Comparison of ENCODE assay signal across 9 mouse cellular contexts in genomic region chr11:97817379-97817778, GRCm38 (mm10). TPM values are rescaled to one million over a fixed set of nuclear protein-coding genes. Genes with fewer than 3 reads are reported as not detected.
DNase-seq lines count a peak whose midpoint lies in the region; ATAC-seq lines count a peak whose summit lies in the region.
"Had no signal": no experiment of that assay in that cellular context is flagged by ENCODE, and none has a peak within 500 bp of the region (broad histone marks: within the 10 kb centered on the region; RNA-seq: fewer than 3 reads in every experiment).

No protein-coding gene starts in this region.

- no peak overlapping the region; the same call in 1 of the 2 replicates for H3K9ac ChIP-seq in heart, embryonic 14.5 days (ENCODE audit: low read length)

- WGBS in heart, embryonic 14.5 days: 28% methylated on average over 5 of the region's 5 CpGs

- H3K4me2 ChIP-seq in heart, embryonic 14.5 days (ENCODE audit: low read length): no peak overlapping the region

- H3K27me3 ChIP-seq in heart, embryonic 14.5 days (ENCODE audit: control insufficient read depth, insufficient read depth, low read length): no peaks in the 10 kb centered on the region

- peak overlapping the region; percentile 43 to 55; a peak in 2 of 4 replicates for H3K27ac ChIP-seq in heart, embryonic 14.5 days (replicated peaks in 1 of 2; ENCODE audit: control insufficient read depth in 1 of 2, insufficient read depth in 1 of 2, low read depth in 2 of 2, low read length in 2 of 2)

- H3K4me1 ChIP-seq in heart, embryonic 14.5 days (ENCODE audit: control insufficient read depth in 2 of 2, insufficient read depth in 2 of 2, low read length in 2 of 2): peaks cover 57 to 77% of the 10 kb centered on the region in 2 experiments

- peaks cover 54% of the 10 kb centered on the region for H3K36me3 ChIP-seq in heart, embryonic 14.5 days (ENCODE audit: control insufficient read depth, insufficient read depth, low read length)

- intact Hi-C loops in gastrocnemius, postnatal 14 days (cut with DNase I; ENCODE audit: low total_unique reads): no loop called here
- intact Hi-C loops in gastrocnemius, postnatal 36 days (cut with DNase I): no loop called here

- no peaks in the 10 kb centered on the region for H3K9me3 ChIP-seq in heart, embryonic 14.5 days (ENCODE audit: control insufficient read depth, low read length)

- DNase-seq in gastrocnemius, postnatal 25 days: peak; percentile 40
- no peak for DNase-seq in gastrocnemius, postnatal 14 days
- DNase-seq in ES-CJ7 (ENCODE audit: low read depth, low spot score): peak; percentile 63
- DNase-seq in liver: peak; percentile 58
- DNase-seq in B cell, adult 2 months: no peak
- no peak for DNase-seq in gastrocnemius, postnatal 36 days
- DNase-seq in frontal cortex, postnatal 14 days (ENCODE audit: low spot score in 2 of 2): no peak

- ATAC-seq in heart, embryonic 14.5 days (ENCODE audit: insufficient number of reproducible peaks, insufficient read depth, low FRiP score, low read depth): no peak

- H3K4me3 ChIP-seq in heart, embryonic 14.5 days (ENCODE audit: control insufficient read depth in 1 of 2, insufficient read depth in 1 of 2, low read depth in 1 of 2, low read length in 2 of 2): no peak overlapping the region
- H3K4me3 ChIP-seq: erythroblast, embryonic 14.5 days had no signal

RNA-seq across cellular contexts. Expression of gene Lasp1, which starts 18.6 kb away (rescaled TPM):
- total RNA-seq in gastrocnemius, postnatal 25 days (2021): 10 to 100 TPM; 18.3 to 21.9 TPM
- 10 to 100 TPM; 29.9 to 39.5 TPM for total RNA-seq in gastrocnemius, postnatal 14 days (2021)
- 26.5 and 28.1 TPM in 2 replicates for polyA plus RNA-seq in heart, embryonic 14.5 days (2014; fragmentation: Nextera tagmentation; extraction: Ambion mirVana)
- total RNA-seq in gastrocnemius, postnatal 36 days (2021): 10 to 100 TPM; 14.2 to 15.4 TPM

RNA-seq across cellular contexts. Expression of gene B230217C12Rik, which starts 23.2 kb away (rescaled TPM):
- under 1 TPM; 0.48 to 0.67 TPM for total RNA-seq in gastrocnemius, postnatal 25 days (2021)
- total RNA-seq in gastrocnemius, postnatal 14 days (2021): 1 to 10 TPM in 1 of 2 experiments, under 1 TPM in 1; 0.84 to 1.5 TPM
- polyA plus RNA-seq in heart, embryonic 14.5 days (2014; fragmentation: Nextera tagmentation; extraction: Ambion mirVana): 4.2 and 5.5 TPM in 2 replicates
- total RNA-seq in gastrocnemius, postnatal 36 days (2021): under 1 TPM; 0.31 to 0.64 TPM
- polyA plus RNA-seq: erythroblast, embryonic 14.5 days had no signal

RNA-seq across cellular contexts. Expression of gene Rpl23, which starts 35.1 kb away (rescaled TPM):
- total RNA-seq in gastrocnemius, postnatal 25 days (2021): 100 to 1,000 TPM; 379 to 436 TPM
- 100 to 1,000 TPM; 607 to 676 TPM for total RNA-seq in gastrocnemius, postnatal 14 days (2021)
- 499 and 536 TPM in 2 replicates for polyA plus RNA-seq in heart, embryonic 14.5 days (2014; fragmentation: Nextera tagmentation; extraction: Ambion mirVana)
- 100 to 1,000 TPM; 349 to 430 TPM for total RNA-seq in gastrocnemius, postnatal 36 days (2021)

RNA-seq across cellular contexts. Expression of gene 1700001P01Rik, which starts 41.7 kb away (rescaled TPM):
- total RNA-seq in gastrocnemius, postnatal 25 days (2021): not detected
- total RNA-seq in gastrocnemius, postnatal 14 days (2021): not detected
- polyA plus RNA-seq in heart, embryonic 14.5 days (2014; fragmentation: Nextera tagmentation; extraction: Ambion mirVana): not detected in 2 replicates
- not detected for total RNA-seq in gastrocnemius, postnatal 36 days (2021)
- polyA plus RNA-seq: erythroblast, embryonic 14.5 days had no signal

RNA-seq across cellular contexts. Expression of gene Cwc25, which starts 51.0 kb away (rescaled TPM):
- total RNA-seq in gastrocnemius, postnatal 25 days (2021): 1 to 10 TPM; 4.9 to 6.4 TPM
- total RNA-seq in gastrocnemius, postnatal 14 days (2021): 1 to 10 TPM; 6.0 to 6.7 TPM
- 9.0 and 9.8 TPM in 2 replicates for polyA plus RNA-seq in heart, embryonic 14.5 days (2014; fragmentation: Nextera tagmentation; extraction: Ambion mirVana)
- total RNA-seq in gastrocnemius, postnatal 36 days (2021): 1 to 10 TPM; 5.5 to 5.7 TPM

Comparison
In these comparisons a context has a peak if more than half of its experiments do, and no peak if none do; other contexts are left out.
1. DNase-seq: peak in gastrocnemius, postnatal 25 days (single experiment), ES-CJ7 (single experiment) and liver (single experiment); none in gastrocnemius, postnatal 14 days (single experiment), B cell, adult 2 months (0 of 2), gastrocnemius, postnatal 36 days (0 of 2) and frontal cortex, postnatal 14 days (0 of 2).